Mouse (Mus musculus) lung, postnatal 0 days (tissue): ENCODE results near the gene Runx2.

ENCODE experiments used
- CTCF ChIP-seq: IDR thresholded peaks from 2 replicates; pipeline ENCODE4 v1.5.1; 2016; ENCODE audit warnings: antibody characterized with exemption, mild to moderate bottlenecking
- EP300 ChIP-seq: IDR thresholded peaks from 2 replicates; pipeline ENCODE4 v1.6.1; 2016; ENCODE audit warnings: antibody characterized with exemption, mild to moderate bottlenecking, control low read depth

DNA sequence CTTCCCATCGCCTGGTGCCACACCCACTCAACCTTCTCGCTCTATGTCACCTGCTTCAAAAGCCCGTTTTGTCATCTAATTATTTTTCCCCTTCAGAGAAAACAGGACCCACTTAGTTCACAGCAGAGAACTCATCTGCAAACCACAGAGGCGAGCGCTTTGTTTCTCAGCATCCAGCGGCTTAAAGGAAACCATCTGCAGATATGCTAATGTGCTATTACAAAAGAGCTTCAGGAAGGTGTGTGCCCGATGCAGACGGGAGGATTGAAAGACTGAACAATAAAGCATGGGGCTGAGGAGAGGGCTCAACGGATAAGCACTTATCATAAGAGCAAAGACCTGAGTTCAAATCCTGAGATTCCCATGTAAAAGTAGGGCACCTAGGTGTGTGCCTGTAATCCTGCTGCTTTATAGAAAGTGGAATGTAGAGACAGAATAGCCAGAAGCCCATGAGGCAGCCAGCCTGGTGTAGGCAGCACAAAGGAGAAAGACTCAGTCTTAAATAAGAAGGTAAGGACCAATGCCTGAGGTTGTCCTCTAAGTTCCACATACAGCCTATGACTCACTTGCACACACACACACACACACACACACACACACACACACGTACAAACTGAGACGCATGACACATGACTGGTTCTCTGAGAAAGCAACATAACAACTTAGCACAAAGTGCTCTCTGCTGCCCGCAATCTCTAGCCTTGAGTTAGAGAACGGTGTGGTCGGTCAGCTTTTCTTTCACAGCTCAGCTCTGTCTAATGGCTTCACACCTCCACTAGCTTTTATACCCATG, 111.9 kb downstream of the Runx2 start:
- TF ChIP-seq CTCF: no peak
- TF ChIP-seq EP300: no peak
